Comparison of ENCODE assay signal across 9 mouse cellular contexts in genomic region chr3:102011318-102012075, GRCm38 (mm10). TPM values are rescaled to one million over a fixed set of nuclear protein-coding genes. Genes with fewer than 3 reads are reported as not detected.
DNase-seq lines count a peak whose midpoint lies in the region; ATAC-seq and TF ChIP-seq lines count a peak whose summit lies in the region.
"Had no signal": no experiment of that assay in that cellular context is flagged by ENCODE, and none has a peak within 500 bp of the region (broad histone marks: within the 10 kb centered on the region; RNA-seq: fewer than 3 reads in every experiment).

No protein-coding gene starts in this region.

- H3K9ac ChIP-seq in lung, postnatal 0 days (replicated peaks; ENCODE audit: low read depth) = no peak overlapping the region

- H3K9me3 ChIP-seq in lung, postnatal 0 days (ENCODE audit: low read length) = no peaks in the 10 kb centered on the region

- no peak for ATAC-seq in lung, postnatal 0 days

- intact Hi-C loops in heart, postnatal 10 days (cut with DNase I) = loop anchor here (5.0 kb wide), 1 partner anchor 114 kb away; no protein-coding TSS in a partner anchor

- DNase-seq in adrenal gland, postnatal 10 days = peak; percentile 15
- DNase-seq in adrenal gland, adult 8-10 months = no peak
- no peak for DNase-seq in lung, postnatal 0 days (ENCODE audit: low spot score)
- DNase-seq in lung, postnatal 36 days = no peak
- peak; percentile 13 to 16 for DNase-seq in heart, postnatal 10 days
- DNase-seq in lung, postnatal 4 days = peak; percentile 6 to 23
- no peak for DNase-seq in thymus, postnatal 0 days (ENCODE audit: low spot score)
- no peak for DNase-seq in urinary bladder, adult 18-20 months (ENCODE audit: low spot score in 2 of 2)

- no peak for TF ChIP-seq CTCF in lung, postnatal 0 days (IDR thresholded peaks at IDR 0.05)

- 0 out of 2 replicates have a peak, but pooled peaks cover 6% of the 10 kb centered on the region for H3K4me1 ChIP-seq in lung, postnatal 0 days (ENCODE audit: insufficient read depth, low read depth, low read length)

- whole genome bisulfite sequencing in lung, postnatal 0 days = 5% methylated on average over 48 of the region's 48 CpGs

- peaks cover 52% of the 10 kb centered on the region for H3K27me3 ChIP-seq in lung, postnatal 0 days (replicated peaks; ENCODE audit: insufficient read depth, low read length)

- H3K36me3 ChIP-seq in lung, postnatal 0 days (ENCODE audit: insufficient read depth, low read length) = no peaks in the 10 kb centered on the region

- H3K27ac ChIP-seq in lung, postnatal 0 days (ENCODE audit: low read length) = no peak overlapping the region

- no peak for TF ChIP-seq EP300 in lung, postnatal 0 days (IDR thresholded peaks at IDR 0.05)

- H3K4me3 ChIP-seq in lung, postnatal 0 days (ENCODE audit: low read depth, low read length) = peak overlapping the region; percentile 14
- H3K4me3 ChIP-seq: myocyte had no signal

- H3K4me2 ChIP-seq in lung, postnatal 0 days (replicated peaks; ENCODE audit: low read depth, low read length) = peak overlapping the region; percentile 39

RNA-seq across cellular contexts. Expression of gene Nhlh2, which starts 1.6 kb away (rescaled TPM):
- total RNA-seq in adrenal gland, postnatal 10 days (2021) = under 1 TPM in 1 of 2 experiments, not detected in 1; 0.09 TPM
- not detected for total RNA-seq in adrenal gland, adult 8-10 months (2022)
- polyA plus RNA-seq in lung, postnatal 0 days (2015; fragmentation: Nextera tagmentation; extraction: Ambion mirVana) = not detected in 2 replicates
- not detected for total RNA-seq in heart, postnatal 10 days (2021)
- not detected in 2 replicates for polyA plus RNA-seq in thymus, postnatal 0 days (2015; fragmentation: Nextera tagmentation; extraction: Ambion mirVana)

Comparison
In these comparisons a context has a peak if more than half of its experiments do, and no peak if none do; other contexts are left out.
1. DNase-seq: peak in adrenal gland, postnatal 10 days (single experiment), heart, postnatal 10 days (2 of 2) and lung, postnatal 4 days (2 of 2); none in adrenal gland, adult 8-10 months (single experiment), lung, postnatal 0 days (single experiment), lung, postnatal 36 days (single experiment), thymus, postnatal 0 days (single experiment) and urinary bladder, adult 18-20 months (0 of 2).